Mouse (Mus musculus) CH12.LX (cell line): ENCODE data around the gene Frmd5. TPM values are rescaled to one million over a fixed set of nuclear protein-coding genes. Genes with fewer than 3 reads are reported as not detected.

ENCODE experiments used
- DNase-seq: peaks from one replicate; pipeline ENCODE4 v3.0.0-alpha.2; 2013; ENCODE audit errors: extremely low read depth
- H3K27ac ChIP-seq: 2 replicates; pipeline ENCODE4 v1.5.1; 2012; ENCODE audit warnings: low read depth, mild to moderate bottlenecking, control low read depth, moderate library complexity; ENCODE audit not compliant: insufficient read depth
- H3K27me3 ChIP-seq: replicated peaks from 2 replicates; pipeline ENCODE3; 2012; ENCODE audit warnings: inconsistent platforms
- H3K36me3 ChIP-seq, 2 experiments: replicated peaks in 1 of 2; 2 replicates each; pipeline versions ENCODE3 to v1.6.1; 2012; ENCODE audit warnings: inconsistent platforms in 1 of 2, low read length in 1 of 2, mild to moderate bottlenecking in 1 of 2, mixed read lengths in 1 of 2, moderate library complexity in 1 of 2; ENCODE audit not compliant: control insufficient read depth in 1 of 2, insufficient read depth in 1 of 2
- H3K4me1 ChIP-seq, 2 experiments: 2 replicates each; pipeline ENCODE4 v1.6.1; 2012; ENCODE audit warnings: inconsistent platforms in 1 of 2, moderate library complexity in 1 of 2; ENCODE audit not compliant: insufficient read depth in 2 of 2, control insufficient read depth in 1 of 2
- H3K4me2 ChIP-seq: 2 replicates; pipeline ENCODE4 v1.6.1; 2012; ENCODE audit warnings: low read depth, mild to moderate bottlenecking, control low read depth; ENCODE audit not compliant: poor library complexity, insufficient read depth, severe bottlenecking
- H3K4me3 ChIP-seq, 3 experiments: fragments of 150-350 bp in 1 of 3; sonication (generic) in 1 of 3; replicated peaks in 1 of 3; 2 replicates each; pipeline versions ENCODE3 to v1.5.1; 2011 to 2012; ENCODE audit warnings: low read depth in 2 of 3, low read length in 2 of 3, mild to moderate bottlenecking in 2 of 3, moderate library complexity in 2 of 3, control low read depth in 1 of 3, improper control_type of control experiment in 1 of 3, inconsistent platforms in 1 of 3, mixed read lengths in 1 of 3; ENCODE audit not compliant: poor library complexity in 1 of 3
- H3K79me2 ChIP-seq: replicated peaks from 2 replicates; pipeline ENCODE4 v1.6.1; 2012; ENCODE audit warnings: mild to moderate bottlenecking, moderate library complexity; ENCODE audit not compliant: control insufficient read depth, poor library complexity, insufficient read depth, severe bottlenecking; ENCODE audit errors: extremely low read depth
- H3K9ac ChIP-seq: 2 replicates; pipeline ENCODE4 v1.6.1; 2012; ENCODE audit warnings: low read depth, mild to moderate bottlenecking, control low read depth, moderate library complexity; ENCODE audit not compliant: insufficient read depth
- H3K9me3 ChIP-seq: replicated peaks from 2 replicates; pipeline ENCODE3; 2012; ENCODE audit warnings: low read length, inconsistent platforms, mixed read lengths
- BHLHE40 ChIP-seq: IDR thresholded peaks from 2 replicates; pipeline ENCODE4 v1.6.1; 2011; ENCODE audit warnings: mild to moderate bottlenecking, low read depth, low read length, improper control_type of control experiment
- CHD1 ChIP-seq: IDR thresholded peaks from 2 replicates; pipeline ENCODE4 v1.6.1; 2012; ENCODE audit warnings: low read depth, low read length, improper control_type of control experiment, inconsistent platforms
- CHD2 ChIP-seq: IDR thresholded peaks from 2 replicates; pipeline ENCODE4 v1.6.1; 2011; ENCODE audit warnings: low read length, improper control_type of control experiment
- CTCF ChIP-seq, 2 experiments: IDR thresholded peaks in 1 of 2; conservative IDR thresholded peaks in 1 of 2; 2 replicates each; pipeline ENCODE4 v1.5.1; 2011 to 2012; ENCODE audit warnings: low read depth in 2 of 2, low read length in 2 of 2, improper control_type of control experiment in 1 of 2, inconsistent platforms in 1 of 2, mild to moderate bottlenecking in 1 of 2, moderate library complexity in 1 of 2
- E2F4 ChIP-seq: IDR thresholded peaks from 2 replicates; pipeline ENCODE4 v1.6.1; 2011; ENCODE audit warnings: low read depth, low read length, improper control_type of control experiment; ENCODE audit not compliant: insufficient replicate concordance
- ELF1 ChIP-seq: IDR thresholded peaks from 2 replicates; pipeline ENCODE4 v1.6.1; 2014; ENCODE audit warnings: low read depth, mild to moderate bottlenecking, inconsistent platforms, low read length, improper control_type of control experiment
- EP300 ChIP-seq: IDR thresholded peaks from 2 replicates; pipeline ENCODE4 v1.6.1; 2011; ENCODE audit warnings: low read length, improper control_type of control experiment
- ETS1 ChIP-seq: conservative IDR thresholded peaks from 2 replicates; pipeline ENCODE4 v1.6.1; 2012; ENCODE audit warnings: low read depth, mild to moderate bottlenecking, inconsistent platforms, low read length, improper control_type of control experiment, moderate library complexity
- GABPA ChIP-seq: IDR thresholded peaks from 2 replicates; pipeline ENCODE4 v1.6.1; 2012; ENCODE audit warnings: low read depth, low read length, improper control_type of control experiment, inconsistent platforms; ENCODE audit not compliant: insufficient replicate concordance
- HCFC1 ChIP-seq: IDR thresholded peaks from 2 replicates; pipeline ENCODE4 v1.6.1; 2012; ENCODE audit warnings: low read depth, mild to moderate bottlenecking, inconsistent platforms, low read length, improper control_type of control experiment
- IRF4 ChIP-seq: IDR thresholded peaks from 2 replicates; pipeline ENCODE4 v1.6.1; 2014; ENCODE audit warnings: low read depth, mild to moderate bottlenecking, inconsistent platforms, low read length, improper control_type of control experiment
- JUN ChIP-seq: IDR thresholded peaks from 2 replicates; pipeline ENCODE4 v1.6.1; 2011; ENCODE audit warnings: low read depth, mild to moderate bottlenecking, low read length, improper control_type of control experiment, moderate library complexity; ENCODE audit not compliant: insufficient read depth
- JUND ChIP-seq: conservative IDR thresholded peaks from 2 replicates; pipeline ENCODE4 v1.6.1; 2011; ENCODE audit warnings: low read depth, low read length, improper control_type of control experiment
- KAT2A ChIP-seq: IDR thresholded peaks from 2 replicates; pipeline ENCODE4 v1.6.1; 2012; ENCODE audit warnings: low read length, improper control_type of control experiment, inconsistent platforms; ENCODE audit not compliant: insufficient replicate concordance
- MAFK ChIP-seq: IDR thresholded peaks from 2 replicates; pipeline ENCODE4 v1.6.1; 2011; ENCODE audit warnings: low read length, improper control_type of control experiment; ENCODE audit not compliant: insufficient replicate concordance
- MAX ChIP-seq: IDR thresholded peaks from 2 replicates; pipeline ENCODE4 v1.6.1; 2011; ENCODE audit warnings: low read length, improper control_type of control experiment
- MAZ ChIP-seq: IDR thresholded peaks from 2 replicates; pipeline ENCODE4 v1.6.1; 2012; ENCODE audit warnings: low read depth, mild to moderate bottlenecking, inconsistent platforms, low read length, improper control_type of control experiment, moderate library complexity
- MEF2A ChIP-seq: IDR thresholded peaks from 2 replicates; pipeline ENCODE4 v1.6.1; 2014; ENCODE audit warnings: low read depth, mild to moderate bottlenecking, inconsistent platforms, low read length, improper control_type of control experiment, borderline replicate concordance
- MXI1 ChIP-seq: IDR thresholded peaks from 2 replicates; pipeline ENCODE4 v1.6.1; 2011; ENCODE audit warnings: mild to moderate bottlenecking, low read depth, low read length, improper control_type of control experiment
- MYC ChIP-seq: IDR thresholded peaks from 2 replicates; pipeline ENCODE4 v1.6.1; 2011; ENCODE audit warnings: low read depth, mild to moderate bottlenecking, improper control_type of control experiment, low read length
- NELFE ChIP-seq: IDR thresholded peaks from 2 replicates; pipeline ENCODE4 v1.6.1; 2011; ENCODE audit warnings: low read depth, low read length, improper control_type of control experiment
- NRF1 ChIP-seq: IDR thresholded peaks from 2 replicates; pipeline ENCODE4 v1.6.1; 2014; ENCODE audit warnings: low read depth, mild to moderate bottlenecking, inconsistent platforms, low read length, improper control_type of control experiment, moderate library complexity
- PAX5 ChIP-seq: IDR thresholded peaks from 2 replicates; pipeline ENCODE4 v1.6.1; 2012; ENCODE audit warnings: low read length, inconsistent platforms, mixed read lengths
- POLR2A ChIP-seq: IDR thresholded peaks from 2 replicates; pipeline ENCODE4 v1.6.1; 2011; ENCODE audit warnings: low read depth, mild to moderate bottlenecking, improper control_type of control experiment, low read length
- POLR2AphosphoS2 ChIP-seq: IDR thresholded peaks from 2 replicates; pipeline ENCODE4 v1.6.1; 2011; ENCODE audit warnings: low read depth, low read length, improper control_type of control experiment
- RAD21 ChIP-seq: IDR thresholded peaks from 2 replicates; pipeline ENCODE4 v1.6.1; 2011; ENCODE audit warnings: low read depth, mild to moderate bottlenecking, low read length, improper control_type of control experiment, moderate library complexity
- RCOR1 ChIP-seq: conservative IDR thresholded peaks from 2 replicates; pipeline ENCODE4 v1.6.1; 2012; ENCODE audit warnings: low read depth, mild to moderate bottlenecking, inconsistent platforms, low read length, improper control_type of control experiment
- SIN3A ChIP-seq: IDR thresholded peaks from 2 replicates; pipeline ENCODE4 v1.6.1; 2012; ENCODE audit warnings: low read length, improper control_type of control experiment, inconsistent platforms
- SMC3 ChIP-seq: IDR thresholded peaks from 2 replicates; pipeline ENCODE4 v1.6.1; 2011; ENCODE audit warnings: low read depth, low read length, improper control_type of control experiment
- TBP ChIP-seq: conservative IDR thresholded peaks from 2 replicates; pipeline ENCODE4 v1.6.1; 2011; ENCODE audit warnings: low read depth, low read length, improper control_type of control experiment
- TCF12 ChIP-seq: IDR thresholded peaks from 2 replicates; pipeline ENCODE4 v1.6.1; 2014; ENCODE audit warnings: low read depth, mild to moderate bottlenecking, inconsistent platforms, low read length, improper control_type of control experiment
- UBTF ChIP-seq: IDR thresholded peaks from 2 replicates; pipeline ENCODE4 v1.6.1; 2012; ENCODE audit warnings: low read depth, mild to moderate bottlenecking, inconsistent platforms, low read length, improper control_type of control experiment, moderate library complexity
- USF1 ChIP-seq: IDR thresholded peaks from 2 replicates; pipeline ENCODE4 v1.6.1; 2014; ENCODE audit warnings: low read depth, mild to moderate bottlenecking, inconsistent platforms, low read length, improper control_type of control experiment
- USF2 ChIP-seq: conservative IDR thresholded peaks from 2 replicates; pipeline ENCODE4 v1.6.1; 2011; ENCODE audit warnings: low read depth, low read length, improper control_type of control experiment
- ZC3H11A ChIP-seq: IDR thresholded peaks from 2 replicates; pipeline ENCODE4 v1.6.1; 2012; ENCODE audit warnings: low read depth, mild to moderate bottlenecking, inconsistent platforms, low read length, improper control_type of control experiment
- ZKSCAN1 ChIP-seq: IDR thresholded peaks from 2 replicates; pipeline ENCODE4 v1.6.1; 2012; ENCODE audit warnings: low read depth, inconsistent platforms, low read length, improper control_type of control experiment, borderline replicate concordance
- ZMIZ1 ChIP-seq: IDR thresholded peaks from 2 replicates; pipeline ENCODE4 v1.6.1; 2012; ENCODE audit warnings: low read depth, mild to moderate bottlenecking, inconsistent platforms, low read length, improper control_type of control experiment
- ZNF384 ChIP-seq: IDR thresholded peaks from 2 replicates; pipeline ENCODE4 v1.6.1; 2012; ENCODE audit warnings: low read depth, low read length, improper control_type of control experiment, inconsistent platforms
- dilution Hi-C: fragments of 300-500 bp; cut with MboI; formaldehyde crosslinking; loops from 2 replicates; pipeline ENCODE4 v1.14.3; 2020; ENCODE audit warnings: low sequenced_read_pairs; ENCODE audit not compliant: extremely low pct_unique_long_range_greater_than_20kb, extremely low pct_ligation_motif_present
- in situ Hi-C: fragments of 300-500 bp; cut with MboI; formaldehyde crosslinking; loops from 3 replicates; pipeline ENCODE4 v1.14.3; 2019; ENCODE audit warnings: low sequenced_read_pairs, low pct_ligation_motif_present, low pct_unique_long_range_greater_than_20kb, mixed read lengths
- polyA plus RNA-seq: library from polyadenylated mRNA; unstranded; fragments of >175 nt; gene quantifications from 2 replicates; pipeline ENCODE4 v1.2.1, GENCODE M21; 2012; ENCODE audit warnings: low read depth; ENCODE audit not compliant: insufficient read length
- total RNA-seq, 2 experiments: library from RNA; depleted of rRNA; stranded (reverse); fragments of 300-350 nt in 1 of 2; fragments of >200 nt in 1 of 2; gene quantifications; 2 replicates each; pipeline ENCODE4 v1.2.3; 2012 to 2014

Frmd5 gene
- total and polyA plus RNA-seq, 3 experiments: 1.9 to 3.5 (median 3.2) TPM

GRCm38 (mm10) chr2:121507173-121507950 lies 299.5 kb downstream of the Frmd5 start:
- in situ Hi-C loops (no loop called here), dilution Hi-C loops (no loop called here)
- peak overlapping the region; percentile 96 for H3K4me2 ChIP-seq
- DNase-seq: no peak
- H3K9ac ChIP-seq: peak overlapping the region; percentile 62
- no peaks in the 10 kb centered on the region for H3K27me3 ChIP-seq
- no peaks in the 10 kb centered on the region for H3K9me3 ChIP-seq
- TF ChIP-seq SMC3: no peak
- no peak for TF ChIP-seq KAT2A
- no peak for TF ChIP-seq EP300
- TF ChIP-seq USF2: no peak
- no peak for TF ChIP-seq UBTF
- TF ChIP-seq MAX: no peak
- no peak for TF ChIP-seq IRF4
- TF ChIP-seq GABPA: no peak
- TF ChIP-seq JUN: no peak
- no peak for TF ChIP-seq MAZ
- TF ChIP-seq ZMIZ1: no peak
- TF ChIP-seq TCF12: 0 out of 2 replicates have a peak, but pooled peaks have one; percentile 20
- no peak for TF ChIP-seq NELFE
- TF ChIP-seq RCOR1: 0 out of 2 replicates have a peak, but pooled peaks have one; percentile 41
- TF ChIP-seq ELF1: 0 out of 2 replicates have a peak, but pooled peaks have one; percentile 16
- peak; percentile 93 for TF ChIP-seq CHD1
- no peak for TF ChIP-seq SIN3A
- no peak; the same call in none of the 2 replicates for TF ChIP-seq MYC
- TF ChIP-seq MAFK: no peak
- TF ChIP-seq POLR2AphosphoS2: no peak
- TF ChIP-seq HCFC1: no peak
- 0 out of 2 replicates have a peak, but pooled peaks have one; percentile 21 for TF ChIP-seq TBP
- no peak for TF ChIP-seq POLR2A
- TF ChIP-seq PAX5: no peak
- peak; percentile 52; the same call in 1 of the 2 replicates for TF ChIP-seq MXI1
- TF ChIP-seq CTCF (conservative IDR thresholded peaks at IDR 0.05 in 1 of 2, IDR thresholded peaks at IDR 0.05 in 1 of 2; ENCODE audit: low read depth in 2 of 2, low read length in 2 of 2): no peak
- TF ChIP-seq ZC3H11A: no peak
- TF ChIP-seq ETS1: no peak
- TF ChIP-seq USF1: no peak
- TF ChIP-seq E2F4: 0 out of 2 replicates have a peak, but pooled peaks have one; percentile 34
- TF ChIP-seq MEF2A: no peak
- no peak for TF ChIP-seq BHLHE40
- 0 out of 2 replicates have a peak, but pooled peaks have one; percentile 26 for TF ChIP-seq CHD2
- peak; percentile 84 for TF ChIP-seq ZNF384
- no peak; the same call in 1 of the 2 replicates for TF ChIP-seq JUND
- no peak for TF ChIP-seq NRF1
- TF ChIP-seq RAD21: no peak
- TF ChIP-seq ZKSCAN1: no peak
- H3K27ac ChIP-seq: 0 out of 2 replicates have a peak overlapping the region, but pooled peaks have one; percentile 28
- H3K79me2 ChIP-seq: peaks cover 58% of the 10 kb centered on the region
- H3K4me1 ChIP-seq: peaks cover 7 to 29% of the 10 kb centered on the region in 2 experiments; a peak in 2 of 4 replicates
- H3K36me3 ChIP-seq: peaks cover 28 to 43% of the 10 kb centered on the region in 2 experiments
- peak overlapping the region; percentile 56 to 65 (median 57) for H3K4me3 ChIP-seq
